Mouse (Mus musculus): Measurements from ENCODE around the gene Cidec.
A peak's percentile ranks its signal among the peaks of the same experiment; 100 is the strongest.

Cidec gene

DNA sequence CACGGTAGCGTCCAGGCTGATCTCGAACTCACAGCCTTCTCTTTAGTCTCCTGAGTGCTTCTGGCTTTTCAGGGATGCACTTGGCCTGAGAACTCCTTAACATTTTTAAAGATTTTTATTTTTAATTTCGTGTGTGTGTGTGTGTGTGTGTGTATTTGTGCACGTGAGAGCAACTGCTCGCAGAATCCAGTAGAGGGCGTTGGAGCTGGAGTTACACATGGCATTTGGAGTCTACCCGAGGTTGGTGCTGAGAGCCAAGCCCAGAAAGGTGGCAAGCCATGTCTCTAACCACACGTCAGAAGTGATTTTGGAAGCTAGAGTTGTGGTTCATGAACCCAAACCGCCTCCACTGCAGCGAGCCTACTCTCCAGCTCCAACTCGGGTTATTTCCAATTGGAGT is 7.5 kb upstream of the Cidec start:
- DNase-seq, result peak; percentile 33 to 46

DNA sequence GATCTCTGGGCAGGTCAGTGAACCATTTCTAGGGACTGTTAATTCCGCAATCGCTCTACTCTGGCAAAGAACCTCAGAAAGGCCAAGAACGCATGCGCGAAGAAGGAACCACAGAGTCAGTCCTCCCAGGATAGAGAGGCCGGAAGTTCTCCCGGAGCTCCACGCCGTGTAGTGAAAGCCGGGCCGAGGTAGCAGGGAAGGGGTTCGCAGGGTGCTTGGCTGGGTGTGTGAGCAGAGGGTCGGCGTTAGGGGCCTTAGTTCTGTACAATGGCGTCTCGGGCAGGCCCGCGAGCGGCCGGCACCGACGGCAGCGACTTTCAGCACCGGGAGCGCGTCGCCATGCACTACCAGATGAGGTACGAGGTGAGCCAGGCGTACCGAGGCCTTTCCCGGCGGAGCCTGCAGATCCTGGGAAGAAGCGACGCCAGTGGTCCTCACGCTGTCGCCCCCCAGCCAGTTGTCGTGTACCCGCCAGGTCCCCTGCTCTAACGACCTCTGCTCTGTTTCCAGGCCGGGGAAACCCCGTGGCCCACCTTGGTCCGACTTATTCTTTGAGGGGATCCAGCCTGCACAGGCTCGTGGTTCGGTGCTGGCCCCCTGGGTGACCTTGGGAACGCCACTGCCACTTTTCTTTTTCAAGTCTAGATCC is 7.0 kb upstream of the Cidec start, which contains the start of gene Jagn1:
Gene Jagn1, plus strand, starts transcription at position 128 of the 649 bp plus-strand sequence.
- DNase-seq, result peak; percentile 93 to 94

DNA sequence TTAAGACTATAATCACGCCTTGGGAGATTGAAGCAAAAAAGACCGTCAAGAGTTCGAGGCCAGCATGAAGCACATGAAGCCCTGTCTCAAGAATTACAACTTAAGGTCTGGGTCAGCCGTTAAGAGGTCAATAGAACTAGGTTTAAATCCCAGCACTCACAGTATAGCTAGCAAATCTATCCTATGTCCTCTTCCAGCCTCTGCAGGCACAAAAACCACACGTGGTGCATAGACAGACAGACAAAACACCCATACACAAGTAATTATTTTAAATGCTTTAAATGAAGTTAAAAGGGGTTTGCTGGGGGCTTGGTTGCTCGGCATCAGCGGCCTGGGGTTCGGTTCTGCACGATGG is 6.5 kb upstream of the Cidec start:
- DNase-seq, result no peak

DNA sequence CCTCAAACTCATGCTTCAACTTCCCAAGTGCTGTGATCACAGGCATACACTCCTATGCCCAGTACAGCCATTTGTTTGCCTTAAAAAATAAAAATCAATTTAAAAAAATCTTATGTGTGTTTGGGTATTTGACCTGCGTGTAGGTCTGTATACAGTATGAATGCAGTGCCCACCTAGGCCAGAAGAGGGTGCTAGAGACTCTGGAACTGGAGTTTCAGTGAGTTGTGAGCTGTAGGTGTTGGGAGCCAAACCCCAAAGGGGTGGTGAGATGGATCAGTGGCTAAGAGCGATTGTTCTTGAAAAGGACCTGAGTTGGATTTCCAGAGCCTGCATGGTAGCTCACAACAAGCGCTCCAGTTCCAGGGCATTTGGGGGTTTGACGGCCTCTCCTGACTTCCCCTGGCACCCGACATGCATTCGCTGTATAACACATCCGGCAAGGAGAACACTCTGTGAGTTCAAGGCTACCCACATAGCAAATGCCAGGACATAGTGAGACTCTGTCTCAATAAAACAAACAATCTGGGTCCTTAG is 5.7 kb upstream of the Cidec start:
- DNase-seq, result peak; percentile 82 to 85

DNA sequence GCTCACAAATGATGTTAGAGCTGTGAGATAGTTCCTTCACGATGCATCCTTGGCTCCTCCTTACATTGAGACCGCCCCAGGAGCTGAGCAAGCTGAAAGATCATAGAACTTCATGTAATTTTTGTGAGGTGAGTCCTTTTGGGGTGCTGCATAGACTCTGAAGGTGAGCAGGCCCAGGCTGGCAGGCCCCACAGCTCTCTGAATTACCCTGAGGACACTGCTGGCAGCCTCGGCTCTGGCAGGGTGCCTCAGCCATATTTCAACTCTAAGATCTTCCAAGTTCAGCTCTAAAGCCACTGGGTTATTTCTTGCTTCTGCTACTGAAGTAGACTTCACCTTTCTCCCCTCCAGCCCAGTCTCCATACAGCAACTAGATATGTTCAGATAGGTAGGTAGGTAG is 5.1 kb upstream of the Cidec start:
- DNase-seq, result no peak

DNA sequence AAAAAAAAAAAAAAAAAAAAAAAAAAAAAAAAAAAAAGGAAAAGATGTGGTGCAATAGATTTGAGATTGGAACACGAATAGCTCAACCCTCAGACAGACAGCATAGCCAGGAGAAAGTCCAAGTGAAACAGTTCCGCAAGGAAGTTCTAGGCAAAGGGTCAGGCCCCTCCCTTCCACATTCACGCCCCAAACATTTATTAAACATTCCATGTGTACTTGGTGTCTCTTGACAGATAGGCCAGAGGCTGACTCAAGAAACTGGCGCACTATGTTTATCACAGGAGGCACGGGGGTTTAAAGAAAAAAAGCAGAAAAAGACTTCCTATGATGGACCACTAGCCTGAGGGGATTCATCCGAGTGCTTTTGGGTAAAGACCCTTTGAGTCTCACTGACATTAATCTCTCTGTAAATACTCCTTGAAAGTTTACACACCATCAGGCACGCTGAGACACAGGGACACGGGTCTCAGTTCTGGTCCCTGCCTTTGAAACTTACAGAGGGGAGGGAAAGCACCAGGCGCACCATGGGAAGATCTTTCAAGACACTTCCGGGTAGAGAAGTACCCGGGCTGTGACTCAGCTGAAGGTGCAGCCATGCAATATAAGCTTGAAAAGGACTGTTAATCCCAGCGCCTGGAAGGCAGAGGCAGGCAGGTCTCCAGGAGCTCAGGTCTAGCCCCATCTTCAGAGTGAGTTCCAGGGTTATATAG is 3.3 kb upstream of the Cidec start:
- no peak for DNase-seq

DNA sequence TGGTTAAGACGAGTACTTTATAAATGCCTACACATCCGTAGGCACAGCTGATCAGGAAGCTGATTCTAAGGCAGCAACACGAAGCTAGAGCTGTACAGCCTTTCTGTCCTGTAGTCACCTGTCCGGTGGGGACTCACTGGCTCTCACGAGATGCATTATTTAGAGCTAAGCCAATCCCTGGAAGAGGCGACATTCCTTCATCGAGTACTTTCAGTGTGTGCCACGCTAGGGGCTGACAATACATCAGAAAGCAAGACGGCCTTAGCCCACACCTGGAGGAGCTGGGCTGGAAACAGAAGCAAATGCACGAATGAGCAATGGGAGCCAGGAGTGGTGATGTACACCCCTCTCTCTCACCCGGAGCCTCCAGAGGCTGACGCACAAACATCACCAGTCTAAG is 1.6 kb upstream of the Cidec start:
- DNase-seq, result no peak

DNA sequence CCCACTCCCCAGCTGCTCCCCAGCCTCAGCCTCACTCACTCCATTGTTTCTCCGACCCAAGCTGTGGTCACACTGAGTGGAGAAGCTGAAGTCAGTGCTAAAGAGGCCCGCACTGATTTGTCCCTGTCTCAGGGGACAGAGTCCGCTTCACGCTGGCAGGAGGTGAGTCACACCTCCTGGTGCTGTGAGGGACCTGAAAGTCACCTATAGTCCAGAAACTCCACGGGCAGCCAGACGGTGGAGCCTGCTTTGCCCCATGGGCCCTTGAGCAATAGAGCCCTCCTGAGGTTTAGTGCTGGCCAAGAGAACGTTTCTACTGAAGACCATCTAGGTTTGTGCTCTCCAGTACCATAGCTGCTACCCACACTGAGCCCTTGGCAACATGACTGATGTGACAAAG is 869 bp downstream of the Cidec start:
- DNase-seq, result no peak

DNA sequence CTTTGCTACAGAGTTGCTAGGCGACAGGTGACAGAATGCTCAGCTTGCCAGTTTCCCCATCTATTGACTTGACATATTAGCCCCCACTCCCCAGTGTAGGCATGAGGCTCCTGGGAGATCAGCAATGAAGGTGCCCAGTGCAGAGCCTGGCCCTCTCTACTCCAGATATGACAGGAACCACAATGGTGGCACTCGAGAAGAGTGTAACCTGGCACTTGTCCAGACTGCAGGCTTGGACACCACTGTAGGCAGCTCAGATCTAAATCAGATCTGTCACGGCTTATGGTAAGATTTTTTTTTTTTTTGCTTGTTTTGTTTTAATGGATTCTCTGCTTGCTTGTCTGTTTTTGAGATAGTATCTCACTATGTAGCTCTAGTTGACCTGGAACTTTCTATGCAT is 1.9 kb downstream of the Cidec start:
- DNase-seq, result no peak

DNA sequence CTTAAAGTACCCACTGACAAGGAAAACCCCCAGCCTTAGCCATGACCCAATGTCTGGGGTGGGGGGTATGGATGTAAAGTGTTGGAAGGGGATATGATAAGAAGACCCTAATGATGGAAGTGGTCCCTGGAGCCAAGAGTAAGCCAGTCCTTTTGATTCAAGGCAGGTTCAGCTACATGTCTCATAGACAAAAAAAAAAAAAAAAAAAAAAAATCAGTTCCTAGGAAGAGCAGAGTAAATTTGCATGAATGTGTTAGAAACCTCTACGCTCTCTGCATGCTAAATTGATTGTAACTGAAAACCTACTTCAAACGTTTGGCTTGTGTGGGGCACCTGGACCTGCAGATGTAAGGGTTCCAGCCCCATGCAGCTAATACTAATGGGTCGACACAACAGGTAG is 3.8 kb downstream of the Cidec start:
- no peak for DNase-seq

DNA sequence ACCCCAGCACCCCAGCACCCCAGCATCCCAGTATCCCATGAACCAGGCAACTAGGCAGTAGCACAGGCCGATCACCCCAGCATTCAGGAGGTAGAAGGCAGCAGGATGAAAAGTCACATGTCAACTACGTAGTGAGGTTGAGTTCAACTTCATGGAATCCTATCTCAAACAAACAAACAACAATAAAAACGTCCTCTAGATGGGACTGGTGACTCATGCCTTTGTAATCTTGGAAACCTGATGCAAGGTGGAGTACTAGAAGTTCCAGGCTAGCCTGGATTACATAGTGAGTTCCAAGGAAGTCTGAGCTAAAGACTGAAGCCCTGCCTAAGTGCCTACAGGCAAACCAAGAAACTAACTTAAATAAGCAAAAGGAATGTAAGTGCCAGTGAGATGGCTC is 4.7 kb downstream of the Cidec start:
- DNase-seq, result no peak

DNA sequence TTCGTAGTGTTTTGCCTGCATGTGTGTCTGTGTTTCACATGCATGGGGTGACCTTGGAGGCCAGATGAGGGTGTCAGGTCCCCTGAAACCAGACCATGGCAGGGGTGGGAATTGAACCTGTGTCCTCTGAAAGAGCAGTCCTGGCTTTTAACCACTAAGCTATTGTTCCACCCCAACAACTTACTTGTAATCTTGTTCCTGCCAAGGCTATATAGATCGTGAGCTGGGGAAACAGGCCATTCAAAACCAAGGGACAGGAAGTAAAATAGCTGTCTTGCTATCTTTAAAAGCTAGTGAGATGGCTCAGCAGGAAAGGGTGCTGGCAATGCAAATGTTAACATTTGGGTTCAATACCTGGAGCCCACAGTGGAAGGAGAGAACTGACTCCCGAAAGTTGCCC is 5.6 kb downstream of the Cidec start:
- DNase-seq, result no peak

DNA sequence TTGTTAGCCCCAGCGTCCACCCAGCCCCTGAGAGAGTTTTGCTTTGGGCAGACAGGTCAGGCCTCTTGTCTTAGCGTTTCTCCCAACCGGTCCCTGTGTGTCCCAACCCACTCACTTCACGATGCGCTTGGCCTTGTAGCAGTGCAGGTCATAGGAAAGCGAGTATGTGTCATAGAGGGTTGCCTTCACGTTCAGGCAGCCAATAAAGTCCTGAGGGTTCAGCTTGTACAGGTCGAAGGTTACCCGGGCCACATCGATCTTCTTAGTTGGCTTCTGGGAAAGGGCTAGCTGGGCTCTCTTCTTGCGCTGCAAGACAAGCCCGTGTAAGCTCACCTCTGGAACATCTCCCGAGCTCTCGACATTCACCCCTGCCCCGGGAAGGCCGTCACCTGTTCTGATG is 7.6 kb downstream of the Cidec start:
- DNase-seq, result no peak

DNA sequence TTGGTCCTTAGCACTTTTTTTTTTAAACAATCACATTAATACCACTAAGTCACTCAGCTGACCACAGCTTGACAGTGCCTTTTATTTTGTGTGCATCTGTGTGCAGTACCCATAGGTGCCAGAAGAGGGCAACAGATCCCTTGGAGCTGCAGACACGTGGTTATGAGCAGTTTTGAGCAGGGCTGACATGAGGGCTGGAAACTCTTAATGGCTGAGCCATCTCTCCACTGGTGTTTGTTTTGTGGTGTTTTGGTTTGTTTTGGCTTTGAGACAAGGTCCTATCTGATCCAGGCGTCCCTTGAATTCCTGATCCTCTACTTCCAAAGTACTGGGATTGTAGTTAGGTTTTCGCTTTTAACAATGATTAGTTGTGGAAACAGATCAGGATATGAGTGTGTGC is 8.2 kb downstream of the Cidec start:
- DNase-seq, result peak; percentile 74 to 77

DNA sequence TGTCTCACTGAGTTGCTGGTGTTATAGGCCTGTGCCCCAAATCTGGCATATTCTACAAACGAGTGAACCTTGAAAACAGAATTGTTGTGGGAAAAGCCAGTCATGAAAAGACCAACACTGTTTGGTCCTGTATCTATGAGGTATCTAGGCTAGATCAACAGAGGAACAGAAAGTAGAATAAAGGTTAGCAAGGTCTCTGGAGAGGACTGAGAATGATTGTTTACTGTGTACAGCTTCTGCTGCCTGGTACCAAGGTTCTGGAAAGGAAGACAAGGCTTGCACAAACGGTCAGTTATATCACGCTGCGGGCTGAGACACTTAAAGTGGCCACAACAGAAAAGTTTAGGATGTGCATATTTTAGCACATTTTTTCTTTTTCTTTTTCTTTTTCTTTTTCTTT is 8.9 kb downstream of the Cidec start:
- DNase-seq, result no peak

DNA sequence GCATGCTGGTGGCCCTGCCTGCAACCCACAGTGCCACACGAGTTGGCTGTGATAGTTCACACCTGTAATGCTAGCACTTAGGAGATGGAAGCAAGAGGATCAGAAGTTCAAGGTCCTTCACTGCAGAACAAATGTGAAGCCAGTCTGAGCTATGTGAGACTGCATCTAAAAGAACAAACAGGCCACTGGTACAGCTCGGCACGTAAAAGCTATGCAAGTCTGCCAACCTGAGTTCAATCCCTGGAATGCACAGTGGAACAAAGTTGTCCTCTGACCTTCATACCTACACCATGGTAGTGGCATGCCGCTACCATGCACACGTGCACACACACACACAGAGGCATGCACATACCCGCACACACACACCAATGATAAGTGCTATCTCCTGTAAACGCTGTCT is 11.4 kb downstream of the Cidec start:
- no peak for DNase-seq

DNA sequence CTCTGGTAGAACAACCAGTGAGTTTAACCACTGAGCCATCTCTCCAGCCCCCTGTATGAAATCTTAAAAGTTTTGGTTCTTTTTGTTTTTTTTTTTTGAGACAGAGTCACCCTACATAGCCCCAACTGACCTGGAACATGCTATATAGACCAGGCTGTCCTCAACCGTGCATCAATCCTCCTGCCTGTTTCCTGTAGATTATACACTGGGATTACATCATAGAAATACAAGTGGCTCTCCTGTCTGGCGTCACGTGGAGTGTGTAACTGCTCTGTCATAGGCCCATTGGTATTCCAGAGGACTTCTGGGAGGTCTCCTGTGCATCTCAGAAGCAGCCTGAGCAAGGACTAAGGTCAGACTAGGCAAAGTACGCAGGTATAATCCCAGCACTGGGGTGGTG is 12.6 kb downstream of the Cidec start:
- no peak for DNase-seq

DNA sequence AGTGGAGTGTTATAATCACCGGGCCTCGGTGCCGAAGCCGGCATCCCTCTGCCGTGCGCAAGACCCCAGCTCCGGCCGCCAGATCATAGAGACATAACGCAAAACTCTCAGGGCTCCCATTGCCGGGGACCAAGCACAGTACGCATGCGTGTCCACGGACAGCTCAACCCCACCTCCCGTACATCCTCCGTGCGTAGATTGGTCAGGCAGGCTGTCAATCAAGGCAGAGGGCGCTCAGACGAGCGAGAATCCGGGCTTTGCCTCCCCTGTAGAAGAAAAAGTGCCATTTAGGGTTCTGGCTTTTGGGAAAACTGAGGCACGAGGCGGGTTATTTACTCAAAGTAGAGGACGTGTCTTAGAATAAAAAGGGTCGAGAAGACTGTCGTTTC is 16.4 kb downstream of the Cidec start, which contains the start of gene Rpusd3:
Gene Rpusd3, minus strand, starts transcription at position 142 of the 389 bp plus-strand sequence.
- peak; percentile 96 to 97 for DNase-seq

DNA sequence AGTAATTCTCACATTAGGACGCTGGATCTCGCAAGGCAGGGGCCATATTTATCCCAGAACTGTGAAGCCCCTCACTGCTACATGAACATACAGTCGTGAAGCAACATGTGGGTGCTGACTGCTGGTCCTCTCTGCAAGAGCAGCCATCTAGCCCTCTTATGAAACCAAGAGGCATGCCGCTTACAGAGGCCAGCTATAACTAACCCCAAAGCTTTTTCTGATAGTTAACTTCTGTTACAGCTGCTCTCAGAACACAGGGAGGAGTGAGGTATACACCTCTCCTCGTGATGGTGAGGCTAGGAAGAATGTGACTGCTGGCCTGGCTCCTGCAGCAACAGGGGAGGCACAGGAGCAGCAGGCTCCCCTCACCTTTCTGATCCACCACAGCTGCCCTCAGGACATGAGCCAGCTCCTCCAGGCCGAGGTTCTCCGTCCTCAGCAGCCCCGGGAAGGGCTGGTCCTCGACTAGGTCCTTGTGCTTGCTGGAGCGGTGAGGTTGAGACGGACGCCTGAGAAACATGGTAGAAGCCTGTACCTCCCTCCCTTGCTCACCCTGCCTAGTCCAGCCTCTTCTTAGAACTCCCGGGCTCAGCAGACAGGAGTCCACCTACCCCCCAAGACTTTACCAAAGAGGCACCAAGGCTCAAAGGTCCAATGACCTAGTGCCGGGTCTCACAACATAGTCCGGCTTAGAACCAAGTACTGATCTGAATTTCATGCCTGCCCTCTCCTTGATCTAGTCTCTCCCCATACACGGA is 16.9 kb downstream of the Cidec start:
- peak in 1 of 2 experiments; percentile 12 for DNase-seq

DNA sequence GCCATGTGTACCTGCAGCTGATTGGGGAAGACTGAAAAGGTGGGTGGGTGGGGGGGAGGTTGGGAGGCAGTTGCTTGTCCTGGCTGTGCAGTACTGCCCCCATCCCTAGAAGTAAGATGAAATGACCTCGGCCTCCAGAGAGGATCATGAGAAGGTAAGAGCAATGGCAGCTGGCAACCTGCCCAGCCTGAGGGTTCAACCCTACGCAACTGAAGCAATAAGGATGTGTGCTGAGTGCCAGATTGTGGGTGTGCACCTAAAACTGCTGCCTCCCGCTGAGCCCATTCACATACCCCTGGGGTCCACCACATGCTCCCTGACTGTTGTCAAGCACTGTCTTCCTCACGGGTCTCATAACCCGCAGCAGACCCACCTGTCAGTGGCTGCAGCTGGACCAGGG is 19.1 kb downstream of the Cidec start:
- no peak for DNase-seq

DNA sequence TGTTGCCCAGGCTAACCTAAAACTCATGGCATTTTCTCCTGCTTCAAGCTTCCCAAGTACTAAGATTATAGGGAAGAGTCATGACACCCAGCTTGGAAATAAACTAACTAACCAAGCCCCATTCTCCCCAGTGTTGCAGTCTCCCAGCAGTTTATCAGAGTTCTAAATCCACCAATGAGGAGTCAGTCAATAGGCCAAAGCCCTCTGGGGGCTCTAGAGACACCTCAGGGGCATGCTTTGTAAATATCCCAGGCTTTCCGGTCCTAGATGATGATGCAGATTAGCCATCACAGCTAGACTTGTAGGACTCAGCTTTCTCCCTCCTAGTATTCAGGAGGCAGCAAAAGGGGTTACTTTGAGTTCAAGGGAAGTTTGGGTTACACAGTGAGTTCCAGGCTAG is 25.6 kb downstream of the Cidec start:
- no peak for DNase-seq

DNA sequence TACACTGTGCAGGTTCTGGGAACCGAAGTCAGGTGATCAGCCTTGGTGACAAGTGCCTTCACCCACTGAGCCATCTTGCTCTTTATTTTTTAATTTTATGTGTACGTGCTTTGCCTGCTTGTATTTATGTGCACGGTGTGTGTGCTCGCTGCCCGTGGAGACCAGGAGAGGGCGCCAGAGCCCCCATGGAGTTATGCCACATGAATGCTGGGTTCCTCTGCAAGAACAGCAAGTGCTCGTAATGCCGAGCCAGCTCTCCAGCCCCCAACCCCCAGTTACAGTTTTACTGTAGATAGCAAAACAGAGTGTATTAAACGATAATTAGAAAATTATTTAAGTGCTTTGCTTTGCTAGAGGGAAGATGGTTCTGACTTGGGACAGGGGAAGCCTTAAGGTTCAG is 28.9 kb downstream of the Cidec start:
- peak; percentile 26 to 36 for DNase-seq

DNA sequence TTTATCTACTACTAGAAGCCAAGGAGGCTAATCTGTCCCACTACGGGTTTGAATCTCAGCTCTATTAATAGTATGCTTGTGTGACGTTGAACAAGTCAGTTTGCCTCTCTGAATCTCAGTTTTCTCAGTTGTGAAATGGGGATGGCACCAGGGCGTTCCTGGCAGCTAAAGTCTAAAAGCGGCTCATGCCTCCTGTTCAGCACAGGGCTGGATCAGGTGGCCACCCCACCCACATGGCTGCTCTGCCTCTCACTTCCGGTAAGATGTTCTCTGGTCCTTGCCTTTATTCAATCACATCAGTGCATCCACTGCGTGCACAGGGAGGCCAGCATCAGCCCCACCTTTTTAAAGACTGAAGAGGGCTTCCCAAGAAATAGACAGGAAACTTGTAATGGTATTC is 30.1 kb downstream of the Cidec start:
- DNase-seq, result no peak
